Mouse (Mus musculus): Measurements from ENCODE around the gene Pum1.

Gene Pum1

DNA sequence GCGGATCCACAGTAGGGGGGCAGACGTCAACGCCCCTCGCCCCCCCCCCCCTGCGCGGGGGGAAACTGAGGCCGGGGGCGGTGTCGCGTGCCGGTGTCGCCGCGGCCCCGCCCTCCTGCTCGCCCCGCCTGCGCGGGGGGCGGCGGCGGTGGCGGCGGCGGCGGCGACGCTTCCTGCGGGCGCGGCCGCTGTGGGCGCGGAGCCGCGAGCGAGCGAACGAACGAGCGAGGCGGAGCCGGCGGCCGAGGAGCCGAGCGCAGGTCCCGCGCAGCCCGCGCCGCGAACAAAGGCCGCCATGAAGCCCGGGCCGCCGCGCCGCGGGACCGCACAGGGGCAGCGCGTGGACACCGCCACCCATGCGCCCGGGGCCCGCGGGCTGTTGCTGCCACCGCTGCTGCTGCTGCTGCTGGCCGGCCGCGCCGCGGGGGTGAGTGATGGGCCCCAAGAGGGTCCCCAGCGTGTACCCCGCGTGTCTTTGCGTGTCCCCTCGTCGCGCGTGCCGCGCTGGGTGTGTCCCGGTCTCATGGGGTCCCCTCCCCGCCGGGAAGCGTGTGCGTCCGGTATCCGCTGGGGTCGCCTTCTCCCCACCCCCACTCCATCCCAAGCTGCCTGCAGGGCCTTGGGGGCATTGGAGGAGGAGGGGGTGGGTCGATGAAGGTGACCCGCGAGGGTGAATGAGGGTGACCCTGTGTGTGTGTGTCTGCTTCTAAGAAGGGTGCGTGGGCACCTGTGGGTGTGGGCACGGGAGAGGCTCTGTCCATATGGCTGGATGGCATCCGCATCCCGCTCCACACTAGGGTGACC lies 129.5 kb downstream of the Pum1 start, which contains the start of gene Sdc3:
Gene Sdc3 (plus strand): TSS at position 162 of the 804 bp plus-strand sequence.
- no peak for DNase-seq (ENCODE audit: low read depth)

DNA sequence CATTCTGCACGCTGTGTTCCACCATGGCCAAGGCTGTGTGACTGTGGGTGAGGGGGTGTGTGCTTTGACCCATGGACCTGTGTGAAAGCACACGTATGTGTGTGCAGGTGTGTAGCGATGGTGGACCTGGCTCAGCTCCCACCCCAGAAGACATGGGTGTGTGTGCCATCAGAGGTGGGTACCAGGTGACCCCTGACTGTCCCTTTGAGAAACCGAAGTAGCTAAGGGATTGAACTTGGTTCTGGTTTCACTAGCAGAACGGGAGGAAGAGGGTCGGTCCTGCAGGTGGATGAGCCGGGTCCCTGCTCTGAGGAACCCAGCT lies 130.0 kb downstream of the Pum1 start:
- no peak for DNase-seq (ENCODE audit: low read depth)

- DNase-seq (ENCODE audit: low read depth): no peak
Measured at GRCm38 (mm10) chr4:130794771-130795170, 131.7 kb downstream of the Pum1 start.

DNA sequence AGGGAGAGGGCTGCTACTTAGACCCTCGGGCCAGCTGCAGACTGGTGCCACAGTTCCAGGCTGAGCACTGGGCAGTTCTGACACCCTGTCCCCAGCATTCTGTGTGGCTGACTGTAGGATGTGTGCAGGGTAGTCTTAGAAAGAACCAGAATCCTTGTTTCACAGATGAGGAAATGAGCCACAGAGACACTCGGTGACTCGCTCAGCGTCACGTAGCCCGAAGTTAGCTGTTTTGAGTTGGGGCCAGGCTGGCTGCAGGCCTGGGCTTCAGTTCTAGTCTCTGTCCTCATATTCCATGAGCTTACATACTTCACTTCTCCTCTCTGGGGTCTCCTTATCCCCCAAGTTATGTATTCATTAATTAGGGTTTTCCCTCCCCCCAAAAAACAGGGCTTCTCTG lies 132.8 kb downstream of the Pum1 start:
- DNase-seq (ENCODE audit: low read depth): no peak

DNA sequence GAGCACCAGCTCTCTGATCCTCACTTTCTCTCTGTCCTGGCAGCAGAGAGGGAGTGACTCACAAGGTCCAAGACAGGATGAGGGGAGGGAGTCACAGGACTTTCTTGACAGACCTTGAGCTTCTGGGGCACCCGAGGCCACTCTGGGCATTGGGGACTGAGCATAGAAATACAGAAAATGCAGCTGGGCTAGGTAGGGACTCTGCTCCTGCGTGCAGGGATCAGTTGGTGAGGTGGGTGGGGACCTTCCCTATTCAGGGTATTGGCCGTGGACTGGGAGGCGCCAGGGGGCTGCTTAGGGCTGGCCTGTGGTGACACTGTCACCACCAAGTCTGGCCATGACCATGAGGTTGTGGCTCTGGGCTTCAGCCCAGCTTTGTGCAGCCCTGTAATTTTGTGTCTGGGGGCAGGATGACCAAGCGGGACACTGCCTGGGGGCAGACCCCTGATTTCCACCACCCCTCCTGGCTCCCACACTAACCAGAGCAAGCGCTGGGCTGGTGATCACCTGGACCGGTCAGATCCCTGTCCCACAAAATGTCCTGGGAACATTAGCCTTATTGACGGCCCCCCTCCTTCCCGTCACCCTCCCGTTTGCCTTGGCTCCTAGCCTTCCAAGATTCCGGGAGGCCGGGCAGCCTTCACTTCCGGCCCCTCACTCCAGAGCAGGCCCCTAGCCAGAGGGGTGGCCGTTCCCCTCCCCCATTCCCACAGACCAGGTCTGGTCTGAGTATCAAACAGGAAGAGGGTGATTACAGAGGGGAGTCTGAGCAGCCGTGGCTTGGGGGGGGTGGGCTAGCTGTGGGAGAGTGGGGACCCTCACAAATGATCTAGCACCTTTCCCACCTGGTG lies 134.3 kb downstream of the Pum1 start:
- no peak for DNase-seq (ENCODE audit: low read depth)

DNA sequence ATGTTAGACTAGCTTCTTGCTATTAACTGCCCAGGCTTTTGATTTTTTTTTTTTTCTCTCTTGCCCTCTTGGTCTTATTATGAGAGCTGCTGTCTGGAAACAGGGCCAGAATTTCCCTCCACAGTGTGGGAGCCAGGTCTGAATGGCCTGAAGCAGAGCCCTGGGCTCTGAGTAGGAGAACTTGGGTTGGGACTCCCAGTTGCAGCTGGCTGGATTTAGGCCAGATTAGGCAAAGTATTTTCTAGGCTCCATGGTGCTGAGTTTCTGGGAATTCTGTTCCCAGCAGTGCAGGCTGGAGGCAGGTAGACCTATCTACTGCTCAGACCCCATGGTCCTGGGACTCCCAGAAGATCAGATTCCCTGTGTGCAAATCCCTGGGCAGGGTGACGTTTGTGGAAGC lies 135.3 kb downstream of the Pum1 start:
- no peak for DNase-seq (ENCODE audit: low read depth)

- no peak for DNase-seq (ENCODE audit: low read depth)
Measured at GRCm38 (mm10) chr4:130799118-130799517, 136.0 kb downstream of the Pum1 start.

DNA sequence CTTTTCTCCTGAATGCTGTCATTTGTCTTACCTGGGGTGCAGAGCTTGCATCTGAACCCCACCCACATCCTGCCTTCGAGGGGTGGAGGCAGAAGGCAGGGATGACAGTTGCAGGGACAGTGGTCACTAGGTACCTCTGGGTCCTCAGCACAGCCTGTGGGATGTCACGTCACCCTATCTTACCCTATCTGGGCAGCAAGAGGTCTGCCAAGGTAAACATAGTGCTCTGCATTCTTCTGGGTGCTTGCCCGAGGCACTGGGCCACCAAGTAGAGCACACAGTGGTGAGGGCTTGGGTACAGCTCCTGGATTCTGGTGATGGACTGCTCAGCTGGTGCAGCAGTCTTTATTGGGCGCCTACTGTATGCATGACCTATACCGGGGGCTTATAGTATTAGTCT lies 136.5 kb downstream of the Pum1 start:
- DNase-seq (ENCODE audit: low read depth): no peak

- no peak for DNase-seq (ENCODE audit: low read depth)
Measured at GRCm38 (mm10) chr4:130800147-130800546, 137.0 kb downstream of the Pum1 start.

GRCm38 (mm10) chr4:130801198-130801597 lies 138.1 kb downstream of the Pum1 start:
- DNase-seq (ENCODE audit: low read depth): no peak

- no peak for DNase-seq (ENCODE audit: low read depth)
Measured at GRCm38 (mm10) chr4:130801624-130802329, 138.7 kb downstream of the Pum1 start.

- DNase-seq (ENCODE audit: low read depth): no peak
Measured at GRCm38 (mm10) chr4:130803591-130803990, 140.5 kb downstream of the Pum1 start.

GRCm38 (mm10) chr4:130804292-130804691 lies 141.2 kb downstream of the Pum1 start:
- no peak for DNase-seq (ENCODE audit: low read depth)

DNA sequence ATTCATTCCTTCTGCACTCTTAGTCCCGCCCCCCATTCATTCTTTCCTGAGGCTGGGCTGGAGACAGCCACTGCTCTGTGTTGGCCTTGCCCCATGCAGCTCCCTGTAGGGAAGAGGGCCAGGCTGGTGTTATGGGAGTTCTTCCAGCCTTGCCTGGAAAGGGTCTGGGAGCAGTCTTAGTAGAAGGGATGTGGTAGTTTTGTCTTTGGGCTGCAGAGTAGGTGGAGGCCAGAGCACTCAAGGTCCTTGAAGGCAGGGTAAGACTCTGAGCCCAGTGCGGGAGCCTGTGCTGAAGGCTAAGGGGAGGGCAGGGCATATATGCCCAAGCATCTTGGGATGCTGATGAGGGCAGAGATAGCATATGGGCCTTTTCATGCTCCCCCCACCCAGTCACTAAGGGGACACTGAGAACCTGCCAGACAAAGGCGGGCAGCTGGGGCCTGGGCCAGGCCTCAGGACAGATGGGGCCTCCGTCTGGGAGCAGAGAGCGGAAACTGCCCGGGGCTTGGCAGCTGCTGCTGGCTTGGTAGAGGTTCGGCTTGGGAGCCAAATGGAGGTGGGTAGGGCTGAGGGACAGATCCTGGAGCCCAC lies 141.7 kb downstream of the Pum1 start:
- no peak for DNase-seq (ENCODE audit: low read depth)

GRCm38 (mm10) chr4:130805746-130806145 lies 142.6 kb downstream of the Pum1 start:
- DNase-seq (ENCODE audit: low read depth): no peak

- no peak for DNase-seq (ENCODE audit: low read depth)
Measured at GRCm38 (mm10) chr4:130806746-130807145, 143.6 kb downstream of the Pum1 start.

- no peak for DNase-seq (ENCODE audit: low read depth)
Measured at GRCm38 (mm10) chr4:130809784-130810183, 146.7 kb downstream of the Pum1 start.

DNA sequence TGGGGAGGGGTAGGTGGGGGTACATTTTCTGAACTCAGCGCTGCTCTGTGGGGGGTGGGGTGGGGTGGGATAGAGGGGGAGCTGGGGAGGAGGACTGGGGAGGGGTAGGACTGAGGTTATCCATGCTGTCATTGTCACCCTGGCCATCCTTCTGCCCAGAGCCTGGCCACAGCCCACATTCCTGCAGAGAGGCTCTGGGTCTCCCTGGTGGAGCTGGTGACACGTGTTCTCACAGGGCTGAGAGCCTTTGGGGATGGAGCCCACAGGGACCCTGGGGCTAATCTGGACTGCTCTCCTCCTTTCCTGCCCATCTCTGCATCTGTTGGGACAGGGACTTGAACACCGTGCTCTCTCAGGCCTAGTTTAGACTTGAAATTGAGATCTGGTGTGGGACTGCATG lies 147.7 kb downstream of the Pum1 start:
- DNase-seq (ENCODE audit: low read depth): no peak

DNA sequence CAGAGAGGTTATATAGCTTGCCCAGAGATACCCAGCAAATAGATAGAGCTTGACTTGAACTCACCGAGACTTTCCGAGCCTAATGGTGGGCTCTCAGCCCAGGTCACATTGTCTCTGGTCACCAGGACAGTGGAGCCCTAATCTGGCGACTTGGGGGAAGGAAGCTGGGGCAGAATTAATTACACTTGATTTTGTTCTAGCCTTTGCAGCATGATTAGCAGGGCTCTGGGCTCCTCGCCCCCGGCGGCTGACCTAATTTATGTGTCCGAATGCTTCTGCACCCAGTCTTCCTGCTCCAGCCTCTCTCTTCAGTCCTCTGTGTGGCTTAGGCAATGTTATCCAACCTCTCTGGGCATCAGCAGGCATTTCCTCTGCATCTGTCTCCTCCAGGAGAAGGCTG lies 148.3 kb downstream of the Pum1 start:
- DNase-seq (ENCODE audit: low read depth): no peak

DNA sequence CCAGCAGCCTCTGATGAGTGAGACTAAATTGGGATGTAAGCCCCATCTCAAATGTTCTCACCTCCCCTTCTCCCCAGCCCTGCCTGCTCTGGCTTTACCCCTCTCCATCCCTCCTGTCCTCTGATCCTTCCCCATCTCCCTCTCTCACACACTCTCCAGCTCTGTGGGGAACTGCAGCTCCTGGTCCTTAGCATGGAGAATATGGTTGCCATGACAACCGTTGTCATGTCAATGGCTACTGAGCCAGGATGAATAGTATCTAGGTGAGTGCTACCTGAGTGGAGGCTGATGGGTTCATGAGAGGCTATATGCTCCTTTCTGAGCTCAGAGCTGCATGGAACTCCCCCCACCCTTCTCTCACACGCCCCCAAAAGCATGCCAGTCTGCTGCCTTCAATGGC lies 150.8 kb downstream of the Pum1 start:
- DNase-seq (ENCODE audit: low read depth): no peak

- no peak for DNase-seq (ENCODE audit: low read depth)
Measured at GRCm38 (mm10) chr4:130814742-130815330, 151.7 kb downstream of the Pum1 start.

DNA sequence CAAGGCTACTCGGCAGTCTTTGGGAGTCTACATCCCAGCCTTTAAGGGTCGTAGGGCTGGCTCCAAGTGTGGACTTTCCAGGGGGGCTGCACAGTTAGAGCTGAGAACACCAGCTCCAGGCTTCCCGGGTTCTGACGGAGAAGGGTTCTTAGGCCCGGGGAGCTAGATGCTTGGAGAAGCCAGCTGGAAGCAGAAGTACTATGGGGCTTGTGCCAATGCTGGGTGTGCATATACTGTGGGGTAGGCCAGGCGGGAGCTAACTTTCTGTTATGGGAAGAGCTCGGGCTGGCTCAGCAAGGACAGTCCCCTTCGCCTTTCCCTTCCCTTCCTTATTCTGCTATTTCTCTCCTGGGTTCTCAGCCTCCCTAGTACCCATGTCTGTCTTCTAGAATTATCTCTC lies 152.7 kb downstream of the Pum1 start:
- no peak for DNase-seq (ENCODE audit: low read depth)
